ENCODE assay signal across 8 mouse cellular contexts in the genomic region with DNA sequence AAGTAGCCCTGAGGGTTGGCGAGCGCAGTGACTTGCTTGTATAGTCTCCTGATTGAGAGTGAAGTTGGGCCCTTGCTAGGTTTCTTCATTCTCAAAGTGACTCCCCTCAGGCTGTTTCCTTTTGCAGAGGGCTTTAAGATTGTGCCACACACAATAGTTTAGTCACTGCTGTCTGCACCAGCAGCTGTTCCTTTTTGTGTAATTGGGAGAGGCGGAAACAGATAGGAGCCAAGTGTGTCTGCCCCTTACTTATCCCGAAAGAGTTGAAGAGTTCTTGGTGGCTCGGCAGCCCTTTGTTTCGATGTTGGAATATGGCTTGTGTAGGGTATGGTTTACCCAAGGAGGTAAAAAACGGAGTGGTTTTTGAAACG. TPM values are rescaled to one million over a fixed set of nuclear protein-coding genes. Genes with fewer than 3 reads are reported as not detected.
A peak's percentile ranks its signal among the peaks of the same experiment; 100 is the strongest.
DNase-seq lines count a peak whose midpoint lies in the region; ATAC-seq and TF ChIP-seq lines count a peak whose summit lies in the region.

No protein-coding gene starts in this region.

- H3K4me1 ChIP-seq in kidney, postnatal 0 days (replicated peaks; ENCODE audit: insufficient read depth, low read length), result peaks cover 16% of the 10 kb centered on the region; the same call in 1 of the 2 replicates
- H3K4me1 ChIP-seq in midbrain, embryonic 10.5 days, result peaks cover 32% of the 10 kb centered on the region

- WGBS in kidney, postnatal 0 days, result 2% methylated on average over 8 of the region's 8 CpGs
- WGBS in midbrain, embryonic 10.5 days, result 4% methylated on average over 8 of the region's 8 CpGs

- peak overlapping the region; percentile 86 for H3K4me2 ChIP-seq in kidney, postnatal 0 days (ENCODE audit: low read length)

- peak overlapping the region; percentile 98 for H3K9ac ChIP-seq in kidney, postnatal 0 days (ENCODE audit: low read depth, low read length)

- H3K9me3 ChIP-seq in kidney, postnatal 0 days (replicated peaks; ENCODE audit: low read length), result no peaks in the 10 kb centered on the region
- no peaks in the 10 kb centered on the region for H3K9me3 ChIP-seq in midbrain, embryonic 10.5 days (replicated peaks)

- H3K27ac ChIP-seq in layer of hippocampus, adult 2 months, result peak overlapping the region; percentile 84
- peak overlapping the region; percentile 97 for H3K27ac ChIP-seq in kidney, postnatal 0 days
- peak overlapping the region; percentile 93 for H3K27ac ChIP-seq in midbrain, embryonic 10.5 days (replicated peaks)

- DNase-seq in layer of hippocampus, adult 2 months (ENCODE audit: low spot score in 2 of 2), result no peak
- no peak for DNase-seq in layer of hippocampus, postnatal 14 days (ENCODE audit: low spot score in 2 of 2)
- DNase-seq in c-Kit-positive CD71-positive TER-119-negative erythroid progenitor cells, embryonic 14.5 days (ENCODE audit: low read depth), result peak; percentile 44
- DNase-seq in heart, adult 9 months (ENCODE audit: low spot score in 2 of 2), result peak; percentile 19 to 26
- DNase-seq in kidney, postnatal 0 days (ENCODE audit: low spot score), result no peak
- DNase-seq in midbrain, embryonic 10.5 days (ENCODE audit: low spot score), result no peak
- no peak for DNase-seq in ovary, adult 18-20 months (ENCODE audit: low spot score)

- H3K36me3 ChIP-seq in kidney, postnatal 0 days (ENCODE audit: insufficient read depth, low read length), result no peaks in the 10 kb centered on the region
- no peaks in the 10 kb centered on the region for H3K36me3 ChIP-seq in midbrain, embryonic 10.5 days

- no peak for ATAC-seq in kidney, postnatal 0 days (replicated peaks; ENCODE audit: low FRiP score, low read depth)
- no peak for ATAC-seq in megakaryocyte-erythroid progenitor cell, adult 5-6 weeks (replicated peaks; ENCODE audit: low FRiP score, low TSS enrichment, poor library complexity, severe bottlenecking)

- no peaks in the 10 kb centered on the region for H3K27me3 ChIP-seq in kidney, postnatal 0 days (ENCODE audit: insufficient read depth, low read length)
- no peaks in the 10 kb centered on the region for H3K27me3 ChIP-seq in midbrain, embryonic 10.5 days (ENCODE audit: low read depth, poor library complexity, severe bottlenecking)

- TF ChIP-seq CTCF in layer of hippocampus, adult 2 months (conservative IDR thresholded peaks at IDR 0.05), result no peak
- TF ChIP-seq CTCF in kidney, postnatal 0 days (IDR thresholded peaks at IDR 0.05; ENCODE audit: low read depth), result no peak

- H3K4me3 ChIP-seq in layer of hippocampus, adult 2 months, result peak overlapping the region; percentile 70
- H3K4me3 ChIP-seq in kidney, postnatal 0 days (replicated peaks; ENCODE audit: low read depth, low read length), result peak overlapping the region; percentile 94
- H3K4me3 ChIP-seq in midbrain, embryonic 10.5 days, result peak overlapping the region; percentile 98

RNA-seq across cellular contexts. Expression of gene Ubp1, which starts 1.4 kb away (rescaled TPM):
- total RNA-seq in layer of hippocampus, adult 2 months (2021), result 10 to 100 TPM; 77.0 to 91.3 TPM
- 10 to 100 TPM; 62.2 to 68.7 TPM for total RNA-seq in layer of hippocampus, postnatal 14 days (2021)
- 23.7 and 26.1 TPM in 2 replicates for polyA plus RNA-seq in kidney, postnatal 0 days (2015; fragmentation: Nextera tagmentation; extraction: Ambion mirVana)
- 35.0 and 36.2 TPM in 2 replicates for polyA plus RNA-seq in midbrain, embryonic 10.5 days (2016; fragmentation: Nextera tagmentation; extraction: Ambion mirVana)
- 85.8 and 94.0 TPM in 2 replicates for total RNA-seq in megakaryocyte-erythroid progenitor cell, adult 5-6 weeks (2014; fragmentation: Nextera tagmentation)
- total RNA-seq in megakaryocyte-erythroid progenitor cell, adult 5-6 weeks (2017), result 76.9 and 86.7 TPM in 2 replicates

Comparison
In these comparisons a context has a peak if more than half of its experiments do, and no peak if none do; other contexts are left out.
1. DNase-seq: peak in c-Kit-positive CD71-positive TER-119-negative erythroid progenitor cells, embryonic 14.5 days (single experiment) and heart, adult 9 months (2 of 2); none in layer of hippocampus, adult 2 months (0 of 2), layer of hippocampus, postnatal 14 days (0 of 2), kidney, postnatal 0 days (single experiment), midbrain, embryonic 10.5 days (single experiment) and ovary, adult 18-20 months (single experiment).
2. Peak in every context shown above with its lines, with median percentiles within 50 percentile points of each other: H3K27ac ChIP-seq and H3K4me3 ChIP-seq.